12 mouse cellular contexts compared by ENCODE assay signal in the genomic region with DNA sequence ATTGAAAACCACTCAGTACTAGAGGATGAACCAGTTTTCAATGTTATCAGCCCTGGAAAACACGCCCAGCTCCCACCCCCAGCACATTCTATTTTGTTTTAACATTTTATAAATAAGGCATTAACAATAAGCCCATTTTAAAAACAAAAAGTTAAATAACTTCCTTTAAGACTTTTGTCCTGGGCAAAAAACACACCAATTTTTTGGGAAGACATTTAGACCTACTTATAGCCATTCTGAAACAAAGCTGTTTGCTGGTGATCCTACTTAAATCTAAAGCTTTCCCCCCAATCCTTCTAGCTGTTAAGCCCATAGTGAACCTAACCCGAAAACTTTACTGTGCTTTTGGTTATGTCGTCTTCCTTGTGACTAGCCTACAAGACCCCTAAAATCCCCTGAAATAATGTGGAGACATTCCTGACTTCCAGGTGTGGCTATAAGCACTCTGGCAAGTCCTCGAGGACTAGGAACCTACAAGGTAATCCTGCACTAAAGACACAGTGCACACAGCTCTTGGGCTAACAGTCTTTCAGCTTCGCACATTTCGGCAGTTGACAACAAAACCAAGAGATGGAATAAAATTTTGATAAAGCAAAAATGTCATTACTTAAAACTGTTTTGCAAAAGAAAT. TPM values are rescaled to one million over a fixed set of nuclear protein-coding genes. Genes with fewer than 3 reads are reported as not detected.
DNase-seq lines count a peak whose midpoint lies in the region; ATAC-seq lines count a peak whose summit lies in the region.
"Had no signal": no experiment of that assay in that cellular context is flagged by ENCODE, and none has a peak within 500 bp of the region (broad histone marks: within the 10 kb centered on the region; RNA-seq: fewer than 3 reads in every experiment).

No protein-coding gene starts in this region.

- no peak for DNase-seq in forebrain, embryonic 11.5 days (ENCODE audit: low spot score)
- DNase-seq in MN1 (ENCODE audit: low spot score) = peak; percentile 30
- no peak for DNase-seq in c-Kit-positive CD71-positive TER-119-positive erythroid progenitor cells, embryonic 14.5 days (ENCODE audit: low spot score)
- DNase-seq in spleen, adult 12 weeks (ENCODE audit: low spot score) = no peak
- DNase-seq: cerebellum, adult 18-20 months; kidney, postnatal 36 days; left cerebral cortex, postnatal 4 days had no signal

- H3K36me3 ChIP-seq in forebrain, embryonic 15.5 days = peaks cover 58% of the 10 kb centered on the region
- peaks cover 21% of the 10 kb centered on the region for H3K36me3 ChIP-seq in forebrain, embryonic 11.5 days (ENCODE audit: control insufficient read depth, insufficient read depth, low read length)
- peaks cover 51% of the 10 kb centered on the region for H3K36me3 ChIP-seq in kidney, embryonic 16.5 days (ENCODE audit: insufficient read depth, low read length)
- H3K36me3 ChIP-seq in kidney, embryonic 14.5 days (ENCODE audit: control insufficient read depth, insufficient read depth, low read length) = peaks cover 66% of the 10 kb centered on the region
- peaks cover 72% of the 10 kb centered on the region for H3K36me3 ChIP-seq in liver, embryonic 15.5 days (replicated peaks)

- no peak for ATAC-seq in forebrain, embryonic 15.5 days (replicated peaks)
- ATAC-seq in forebrain, embryonic 11.5 days (replicated peaks; ENCODE audit: low FRiP score) = no peak
- ATAC-seq in kidney, embryonic 16.5 days (ENCODE audit: low FRiP score, low TSS enrichment) = no peak
- ATAC-seq in kidney, embryonic 14.5 days (ENCODE audit: low FRiP score, low TSS enrichment) = no peak
- ATAC-seq in liver, embryonic 15.5 days (ENCODE audit: insufficient read depth) = no peak

- no peak overlapping the region for H3K4me2 ChIP-seq in forebrain, embryonic 15.5 days (replicated peaks)
- no peak overlapping the region for H3K4me2 ChIP-seq in forebrain, embryonic 11.5 days (ENCODE audit: low read depth, low read length, severe bottlenecking)
- H3K4me2 ChIP-seq in kidney, embryonic 16.5 days (replicated peaks; ENCODE audit: low read depth, low read length) = no peak overlapping the region
- no peak overlapping the region for H3K4me2 ChIP-seq in kidney, embryonic 14.5 days (replicated peaks; ENCODE audit: low read depth, low read length)
- peak overlapping the region; percentile 88 for H3K4me2 ChIP-seq in liver, embryonic 15.5 days

- 73% methylated on average over 6 of the region's 6 CpGs for WGBS in forebrain, embryonic 15.5 days
- WGBS in forebrain, embryonic 11.5 days = 86% methylated on average over 6 of the region's 6 CpGs
- 77% methylated on average over 6 of the region's 6 CpGs for WGBS in kidney, embryonic 16.5 days
- WGBS in kidney, embryonic 14.5 days = 85% methylated on average over 6 of the region's 6 CpGs
- WGBS in liver, embryonic 15.5 days (ENCODE audit: insufficient replicate concordance) = 71% methylated on average over 6 of the region's 6 CpGs

- peaks cover 44% of the 10 kb centered on the region for H3K4me1 ChIP-seq in forebrain, embryonic 15.5 days
- H3K4me1 ChIP-seq in forebrain, embryonic 11.5 days (replicated peaks; ENCODE audit: control insufficient read depth, insufficient read depth, low read length) = 0 out of 2 replicates have a peak, but pooled peaks cover 5% of the 10 kb centered on the region
- H3K4me1 ChIP-seq in kidney, embryonic 16.5 days (ENCODE audit: insufficient read depth, low read length) = peaks cover 16% of the 10 kb centered on the region
- H3K4me1 ChIP-seq in kidney, embryonic 14.5 days (ENCODE audit: control insufficient read depth, insufficient read depth, low read length) = peaks cover 3% of the 10 kb centered on the region; the same call in 1 of the 2 replicates
- peaks cover 51% of the 10 kb centered on the region for H3K4me1 ChIP-seq in liver, embryonic 15.5 days (replicated peaks)

- no peak overlapping the region for H3K4me3 ChIP-seq in forebrain, embryonic 15.5 days
- H3K4me3 ChIP-seq in forebrain, embryonic 11.5 days (ENCODE audit: low read depth, low read length) = no peak overlapping the region
- H3K4me3 ChIP-seq in kidney, embryonic 16.5 days (ENCODE audit: low read length) = no peak overlapping the region
- no peak overlapping the region for H3K4me3 ChIP-seq in kidney, embryonic 14.5 days (ENCODE audit: low read length)
- H3K4me3 ChIP-seq in liver, embryonic 15.5 days (replicated peaks) = 0 out of 2 replicates have a peak overlapping the region, but pooled peaks have one; percentile 6

- H3K27me3 ChIP-seq in forebrain, embryonic 15.5 days = no peaks in the 10 kb centered on the region
- H3K27me3 ChIP-seq in forebrain, embryonic 11.5 days (ENCODE audit: control insufficient read depth, insufficient read depth, low read length) = no peaks in the 10 kb centered on the region
- H3K27me3 ChIP-seq in kidney, embryonic 16.5 days (ENCODE audit: insufficient read depth, low read length) = no peaks in the 10 kb centered on the region
- H3K27me3 ChIP-seq in kidney, embryonic 14.5 days (ENCODE audit: control insufficient read depth, insufficient read depth, low read length) = no peaks in the 10 kb centered on the region
- H3K27me3 ChIP-seq in liver, embryonic 15.5 days = no peaks in the 10 kb centered on the region

- H3K9me3 ChIP-seq in forebrain, embryonic 15.5 days = no peaks in the 10 kb centered on the region
- no peaks in the 10 kb centered on the region for H3K9me3 ChIP-seq in forebrain, embryonic 11.5 days (ENCODE audit: control insufficient read depth, low read length)
- H3K9me3 ChIP-seq in kidney, embryonic 16.5 days (ENCODE audit: low read length) = no peaks in the 10 kb centered on the region
- no peaks in the 10 kb centered on the region for H3K9me3 ChIP-seq in kidney, embryonic 14.5 days (ENCODE audit: control insufficient read depth, low read length)
- no peaks in the 10 kb centered on the region for H3K9me3 ChIP-seq in liver, embryonic 15.5 days (replicated peaks)
- H3K9me3 ChIP-seq: heart, embryonic 10.5 days had no signal

- no peak overlapping the region for H3K9ac ChIP-seq in forebrain, embryonic 15.5 days (replicated peaks)
- no peak overlapping the region for H3K9ac ChIP-seq in forebrain, embryonic 11.5 days (ENCODE audit: low read length)
- no peak overlapping the region for H3K9ac ChIP-seq in kidney, embryonic 16.5 days (replicated peaks; ENCODE audit: low read length)
- no peak overlapping the region for H3K9ac ChIP-seq in kidney, embryonic 14.5 days (ENCODE audit: low read depth, low read length)
- H3K9ac ChIP-seq in liver, embryonic 15.5 days = no peak overlapping the region

- peak overlapping the region; percentile 95 for H3K27ac ChIP-seq in forebrain, embryonic 15.5 days (replicated peaks)
- H3K27ac ChIP-seq in forebrain, embryonic 11.5 days (ENCODE audit: low read depth, low read length) = no peak overlapping the region
- 0 out of 2 replicates have a peak overlapping the region, but pooled peaks have one; percentile 46 for H3K27ac ChIP-seq in kidney, embryonic 16.5 days (ENCODE audit: low read length)
- H3K27ac ChIP-seq in kidney, embryonic 14.5 days (ENCODE audit: low read depth, low read length) = no peak overlapping the region; the same call in 1 of the 2 replicates
- H3K27ac ChIP-seq in liver, embryonic 15.5 days (replicated peaks) = peak overlapping the region; percentile 93

RNA-seq across cellular contexts. Expression of a gene that starts 1.4 kb away (rescaled TPM):
- 9.9 and 11.0 TPM in 2 replicates for polyA plus RNA-seq in forebrain, embryonic 15.5 days (2015; fragmentation: Nextera tagmentation; extraction: Ambion mirVana)
- polyA plus RNA-seq in forebrain, embryonic 11.5 days (2014; fragmentation: Nextera tagmentation; extraction: Ambion mirVana) = 8.9 and 9.1 TPM in 2 replicates
- 9.7 and 10.6 TPM in 2 replicates for polyA plus RNA-seq in kidney, embryonic 16.5 days (2015; fragmentation: Nextera tagmentation; extraction: Ambion mirVana)
- polyA plus RNA-seq in kidney, embryonic 14.5 days (2014; fragmentation: Nextera tagmentation; extraction: Ambion mirVana) = 12.6 and 13.3 TPM in 2 replicates
- polyA plus RNA-seq in liver, embryonic 15.5 days (2015; fragmentation: Nextera tagmentation; extraction: Ambion mirVana) = 3.8 and 4.7 TPM in 2 replicates

RNA-seq across cellular contexts. Expression of a gene that starts 8.3 kb away (rescaled TPM):
- 512 and 520 TPM in 2 replicates for polyA plus RNA-seq in forebrain, embryonic 15.5 days (2015; fragmentation: Nextera tagmentation; extraction: Ambion mirVana)
- 508 and 538 TPM in 2 replicates for polyA plus RNA-seq in forebrain, embryonic 11.5 days (2014; fragmentation: Nextera tagmentation; extraction: Ambion mirVana)
- 369 and 372 TPM in 2 replicates for polyA plus RNA-seq in kidney, embryonic 16.5 days (2015; fragmentation: Nextera tagmentation; extraction: Ambion mirVana)
- 369 and 392 TPM in 2 replicates for polyA plus RNA-seq in kidney, embryonic 14.5 days (2014; fragmentation: Nextera tagmentation; extraction: Ambion mirVana)
- 114 and 115 TPM in 2 replicates for polyA plus RNA-seq in liver, embryonic 15.5 days (2015; fragmentation: Nextera tagmentation; extraction: Ambion mirVana)

RNA-seq across cellular contexts. Expression of a gene that starts 8.3 kb away (rescaled TPM):
- 20.5 and 21.2 TPM in 2 replicates for polyA plus RNA-seq in forebrain, embryonic 15.5 days (2015; fragmentation: Nextera tagmentation; extraction: Ambion mirVana)
- polyA plus RNA-seq in forebrain, embryonic 11.5 days (2014; fragmentation: Nextera tagmentation; extraction: Ambion mirVana) = 20.8 and 23.0 TPM in 2 replicates
- 21.9 and 24.4 TPM in 2 replicates for polyA plus RNA-seq in kidney, embryonic 16.5 days (2015; fragmentation: Nextera tagmentation; extraction: Ambion mirVana)
- polyA plus RNA-seq in kidney, embryonic 14.5 days (2014; fragmentation: Nextera tagmentation; extraction: Ambion mirVana) = 18.8 and 21.3 TPM in 2 replicates
- 7.8 and 9.1 TPM in 2 replicates for polyA plus RNA-seq in liver, embryonic 15.5 days (2015; fragmentation: Nextera tagmentation; extraction: Ambion mirVana)

RNA-seq across cellular contexts. Expression of a gene that starts 29.7 kb away (rescaled TPM):
- polyA plus RNA-seq in forebrain, embryonic 15.5 days (2015; fragmentation: Nextera tagmentation; extraction: Ambion mirVana) = 0.52 and 1.2 TPM in 2 replicates
- polyA plus RNA-seq in forebrain, embryonic 11.5 days (2014; fragmentation: Nextera tagmentation; extraction: Ambion mirVana) = 0.63 and 1.3 TPM in 2 replicates
- 1.1 and 1.2 TPM in 2 replicates for polyA plus RNA-seq in kidney, embryonic 16.5 days (2015; fragmentation: Nextera tagmentation; extraction: Ambion mirVana)
- polyA plus RNA-seq in kidney, embryonic 14.5 days (2014; fragmentation: Nextera tagmentation; extraction: Ambion mirVana) = 1.0 and 1.1 TPM in 2 replicates
- polyA plus RNA-seq in liver, embryonic 15.5 days (2015; fragmentation: Nextera tagmentation; extraction: Ambion mirVana) = 2.8 and 3.2 TPM in 2 replicates

RNA-seq across cellular contexts. Expression of a gene that starts 30.3 kb away (rescaled TPM):
- polyA plus RNA-seq in forebrain, embryonic 15.5 days (2015; fragmentation: Nextera tagmentation; extraction: Ambion mirVana) = 12.1 and 14.3 TPM in 2 replicates
- 15.4 and 18.8 TPM in 2 replicates for polyA plus RNA-seq in forebrain, embryonic 11.5 days (2014; fragmentation: Nextera tagmentation; extraction: Ambion mirVana)
- 74.9 and 75.5 TPM in 2 replicates for polyA plus RNA-seq in kidney, embryonic 16.5 days (2015; fragmentation: Nextera tagmentation; extraction: Ambion mirVana)
- 36.2 and 46.8 TPM in 2 replicates for polyA plus RNA-seq in kidney, embryonic 14.5 days (2014; fragmentation: Nextera tagmentation; extraction: Ambion mirVana)
- 7.0 and 7.8 TPM in 2 replicates for polyA plus RNA-seq in liver, embryonic 15.5 days (2015; fragmentation: Nextera tagmentation; extraction: Ambion mirVana)

Comparison
In these comparisons a context has a peak if more than half of its experiments do, and no peak if none do; other contexts are left out.
1. H3K27ac ChIP-seq: peak in forebrain, embryonic 15.5 days (single experiment), kidney, embryonic 16.5 days (single experiment) and liver, embryonic 15.5 days (single experiment); none in forebrain, embryonic 11.5 days (single experiment) and kidney, embryonic 14.5 days (single experiment).